Mouse (Mus musculus) spleen, adult 10 weeks (tissue): ENCODE data around the gene Gpn2. TPM values are rescaled to one million over a fixed set of nuclear protein-coding genes. Genes with fewer than 3 reads are reported as not detected.

Source experiments
- polyA plus RNA-seq: library from polyadenylated mRNA; stranded (reverse); fragments of 350-450 nt; fragmentation: Illumina TruSeq; extraction: RNeasy Lipid Tissue Mini Kit (QIAGEN cat#74804); gene quantifications from one replicate; pipeline ENCODE4 v1.2.3, GENCODE M21; 2015; ENCODE audit warnings: low replicate concordance; ENCODE audit not compliant: insufficient read depth

Gpn2 gene
- polyA plus RNA-seq: 6.8 TPM

GRCm38 (mm10) chr4:133584059-133584951 is at the start of gene Gpn2:
Gene Gpn2, plus strand, starts transcription at chr4:133584362.

GRCm38 (mm10) chr4:133545272-133546231 is 38.6 kb upstream of the Gpn2 start, which contains the start of gene Nudc:
Gene Nudc, minus strand, starts transcription at chr4:133545996.

GRCm38 (mm10) chr4:133552768-133553447 is 31.3 kb upstream of the Gpn2 start, which contains the start of gene Nr0b2:
Gene Nr0b2, plus strand, starts transcription at chr4:133553376.

GRCm38 (mm10) chr4:133574070-133574842 is 9.9 kb upstream of the Gpn2 start, which contains the start of gene Gpatch3:
Gene Gpatch3, plus strand, starts transcription at chr4:133574745.

GRCm38 (mm10) chr4:133601721-133602218 is 17.6 kb downstream of the Gpn2 start, which contains the start of gene Sfn:
Gene Sfn, minus strand, starts transcription at chr4:133602168.

Other genes starting within 250 kb of the Gpn2 start
- 8.3 TPM for gene Wdtc1, start 230.9 kb upstream of the Gpn2 start, polyA plus RNA-seq
- gene Slc9a1, start 214.7 kb upstream of the Gpn2 start, polyA plus RNA-seq: 12.0 TPM
- gene Tent5b, start 104.2 kb upstream of the Gpn2 start, polyA plus RNA-seq: 0.12 TPM
- 1.0 TPM for gene Trnp1, start 85.8 kb upstream of the Gpn2 start, polyA plus RNA-seq
- gene Kdf1, start 65.4 kb upstream of the Gpn2 start, polyA plus RNA-seq: not detected
- gene Nudc, start 38.4 kb upstream of the Gpn2 start, polyA plus RNA-seq: 78.9 TPM
- not detected for gene Nr0b2, start 31.0 kb upstream of the Gpn2 start, polyA plus RNA-seq
- 7.4 TPM for gene Gpatch3, start 9.6 kb upstream of the Gpn2 start, polyA plus RNA-seq
- 5.5 TPM for gene Sfn, start 17.8 kb downstream of the Gpn2 start, polyA plus RNA-seq
- gene Zdhhc18, start 65.8 kb downstream of the Gpn2 start, polyA plus RNA-seq: 106 TPM
- 17.2 TPM for gene Pigv, start 88.3 kb downstream of the Gpn2 start, polyA plus RNA-seq
- 89.7 TPM for gene Arid1a, start 172.4 kb downstream of the Gpn2 start, polyA plus RNA-seq